Comparison of ENCODE assay signal across 11 mouse cellular contexts in the genomic region with DNA sequence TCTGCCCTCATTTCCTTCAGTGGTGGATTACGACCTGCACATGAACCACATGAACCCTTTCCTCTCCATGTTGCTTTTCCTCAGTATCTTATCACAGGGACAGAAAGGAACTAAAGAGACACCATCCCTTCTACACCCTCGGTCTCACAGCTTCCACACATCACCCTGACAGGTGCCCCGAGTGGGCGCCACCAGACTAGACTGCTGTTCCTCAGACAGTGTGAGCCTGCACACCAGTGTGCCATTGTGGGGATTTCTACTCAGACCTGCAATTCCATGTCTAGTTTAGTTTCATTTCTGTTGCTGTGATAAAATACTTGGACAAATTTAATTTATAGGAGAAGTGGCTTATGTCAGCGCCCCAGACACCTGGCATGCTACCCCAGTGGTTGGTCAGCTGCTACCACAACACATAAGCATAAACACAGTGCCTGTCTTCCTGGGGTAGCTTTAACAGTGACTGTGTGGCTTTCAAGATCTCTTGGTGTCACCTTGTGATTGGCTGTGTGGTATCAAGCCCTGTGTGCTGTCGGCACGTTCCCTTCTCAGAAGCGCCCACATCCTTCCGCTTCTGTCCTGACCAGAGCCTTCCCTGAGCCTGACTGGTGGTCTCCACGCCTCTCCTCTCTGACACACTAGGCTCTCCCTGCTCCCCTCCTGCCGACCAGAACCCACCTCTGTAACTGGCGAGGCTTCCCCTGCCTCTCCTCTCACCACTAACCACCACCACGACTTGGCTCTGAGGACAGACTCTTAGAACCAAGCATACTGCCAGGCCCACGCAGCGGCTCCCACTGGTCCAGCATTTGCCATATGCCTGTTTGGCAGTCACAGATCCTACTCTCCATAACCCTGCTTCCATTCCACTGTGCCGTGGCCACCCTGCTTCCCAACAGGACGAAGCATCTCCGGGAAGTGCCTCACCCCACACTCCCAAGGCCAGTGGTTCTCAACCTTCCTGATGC. TPM values are rescaled to one million over a fixed set of nuclear protein-coding genes. Genes with fewer than 3 reads are reported as not detected.
DNase-seq lines count a peak whose midpoint lies in the region; ATAC-seq lines count a peak whose summit lies in the region.
"Had no signal": no experiment of that assay in that cellular context is flagged by ENCODE, and none has a peak within 500 bp of the region (broad histone marks: within the 10 kb centered on the region; RNA-seq: fewer than 3 reads in every experiment).

No protein-coding gene starts in this region.

- no peak overlapping the region for H3K9ac ChIP-seq in liver, embryonic 16.5 days (ENCODE audit: low read depth, low read length)
- H3K9ac ChIP-seq in midbrain, embryonic 11.5 days (ENCODE audit: low read length), result no peak overlapping the region
- H3K9ac ChIP-seq: embryonic facial prominence, embryonic 13.5 days; lung, embryonic 15.5 days had no signal

- no peak overlapping the region for H3K27ac ChIP-seq in liver, embryonic 16.5 days (ENCODE audit: low read length)
- no peak overlapping the region for H3K27ac ChIP-seq in midbrain, embryonic 11.5 days (ENCODE audit: low read depth, low read length)
- H3K27ac ChIP-seq: embryonic facial prominence, embryonic 13.5 days; lung, embryonic 15.5 days had no signal

- intact Hi-C loops in left cerebral cortex, postnatal 36 days (cut with DNase I), result loop anchor here (5.0 kb wide), 1 partner anchor 246 kb away; a partner anchor contains a TSS
- intact Hi-C loops in left cerebral cortex, postnatal 14 days (cut with DNase I), result no loop called here

- no peak overlapping the region for H3K4me3 ChIP-seq in liver, embryonic 16.5 days (ENCODE audit: low read depth, low read length)
- no peak overlapping the region for H3K4me3 ChIP-seq in midbrain, embryonic 11.5 days (ENCODE audit: low read depth, low read length)
- H3K4me3 ChIP-seq: embryonic facial prominence, embryonic 13.5 days; lung, embryonic 15.5 days had no signal

- 33% methylated on average over 18 of the region's 18 CpGs for whole genome bisulfite sequencing in liver, embryonic 16.5 days (ENCODE audit: insufficient replicate concordance)
- 89% methylated on average over 18 of the region's 18 CpGs for WGBS in midbrain, embryonic 11.5 days

- ATAC-seq in liver, embryonic 16.5 days (ENCODE audit: low read depth), result peak; percentile 59
- no peak for ATAC-seq in midbrain, embryonic 11.5 days (ENCODE audit: low FRiP score)

- no peaks in the 10 kb centered on the region for H3K27me3 ChIP-seq in liver, embryonic 16.5 days (ENCODE audit: control insufficient read depth, insufficient read depth, low read depth, low read length)
- H3K27me3 ChIP-seq in midbrain, embryonic 11.5 days (ENCODE audit: control insufficient read depth, insufficient read depth, low read length), result no peaks in the 10 kb centered on the region
- H3K27me3 ChIP-seq: embryonic facial prominence, embryonic 13.5 days; lung, embryonic 15.5 days had no signal

- H3K36me3 ChIP-seq in liver, embryonic 16.5 days (ENCODE audit: control insufficient read depth, insufficient read depth), result no peaks in the 10 kb centered on the region
- 0 out of 2 replicates have a peak, but pooled peaks cover 6% of the 10 kb centered on the region for H3K36me3 ChIP-seq in midbrain, embryonic 11.5 days (ENCODE audit: control insufficient read depth, insufficient read depth, low read length)
- H3K36me3 ChIP-seq: lung, embryonic 15.5 days had no signal

- H3K4me1 ChIP-seq in liver, embryonic 16.5 days (ENCODE audit: control insufficient read depth, low read depth, low read length), result no peaks in the 10 kb centered on the region
- no peaks in the 10 kb centered on the region for H3K4me1 ChIP-seq in midbrain, embryonic 11.5 days (ENCODE audit: control insufficient read depth, insufficient read depth, low read length)
- H3K4me1 ChIP-seq: embryonic facial prominence, embryonic 13.5 days; lung, embryonic 15.5 days had no signal

- H3K9me3 ChIP-seq in liver, embryonic 16.5 days (replicated peaks; ENCODE audit: control insufficient read depth, low read length), result no peaks in the 10 kb centered on the region
- H3K9me3 ChIP-seq in midbrain, embryonic 11.5 days (ENCODE audit: control insufficient read depth, low read length), result no peaks in the 10 kb centered on the region
- H3K9me3 ChIP-seq: embryonic facial prominence, embryonic 13.5 days; lung, embryonic 15.5 days had no signal

- no peak overlapping the region for H3K4me2 ChIP-seq in liver, embryonic 16.5 days (ENCODE audit: low read depth, low read length)
- H3K4me2 ChIP-seq in midbrain, embryonic 11.5 days, result no peak overlapping the region
- H3K4me2 ChIP-seq: embryonic facial prominence, embryonic 13.5 days; lung, embryonic 15.5 days had no signal

- DNase-seq in left cerebral cortex, postnatal 36 days (ENCODE audit: low spot score in 2 of 2), result peak; percentile 41 to 62
- DNase-seq in left cerebral cortex, postnatal 14 days (ENCODE audit: low spot score in 2 of 2), result no peak
- peak; percentile 64 for DNase-seq in cerebellum, adult 18-20 months
- DNase-seq in thymus, postnatal 25 days, result peak; percentile 78
- DNase-seq in neural tube, embryonic 10.5 days (ENCODE audit: extremely low spot score, low spot score), result no peak
- no peak for DNase-seq in midbrain, embryonic 11.5 days (ENCODE audit: low spot score, missing footprints)
- no peak for DNase-seq in embryo, embryonic 10 days (ENCODE audit: low spot score)
- DNase-seq: right cerebral cortex, postnatal 4 days had no signal

RNA-seq across cellular contexts. Expression of a gene that starts 27.2 kb away (rescaled TPM):
- 10 to 100 TPM; 27.0 to 30.3 TPM for total RNA-seq in left cerebral cortex, postnatal 36 days (2021)
- total RNA-seq in left cerebral cortex, postnatal 14 days (2021), result 10 to 100 TPM; 42.2 to 43.4 TPM
- polyA plus RNA-seq in liver, embryonic 16.5 days (2015; fragmentation: Nextera tagmentation; extraction: Ambion mirVana), result 2.9 and 3.3 TPM in 2 replicates
- polyA plus RNA-seq in midbrain, embryonic 11.5 days (2014; fragmentation: Nextera tagmentation; extraction: Ambion mirVana), result 119 and 129 TPM in 2 replicates

Comparison
In these comparisons a context has a peak if more than half of its experiments do, and no peak if none do; other contexts are left out.
1. DNase-seq: peak in left cerebral cortex, postnatal 36 days (2 of 2), cerebellum, adult 18-20 months (2 of 2) and thymus, postnatal 25 days (single experiment); none in left cerebral cortex, postnatal 14 days (0 of 2), neural tube, embryonic 10.5 days (single experiment), midbrain, embryonic 11.5 days (single experiment) and embryo, embryonic 10 days (single experiment).